Mouse (Mus musculus): Measurements from ENCODE around the gene Yipf4. TPM values are rescaled to one million over a fixed set of nuclear protein-coding genes. Genes with fewer than 3 reads are reported as not detected.
A peak's percentile ranks its signal among the peaks of the same experiment; 100 is the strongest.

Gene Yipf4
- total and polyA plus RNA-seq, 3 experiments = 28.9 to 77.7 (median 41.6) TPM

DNA sequence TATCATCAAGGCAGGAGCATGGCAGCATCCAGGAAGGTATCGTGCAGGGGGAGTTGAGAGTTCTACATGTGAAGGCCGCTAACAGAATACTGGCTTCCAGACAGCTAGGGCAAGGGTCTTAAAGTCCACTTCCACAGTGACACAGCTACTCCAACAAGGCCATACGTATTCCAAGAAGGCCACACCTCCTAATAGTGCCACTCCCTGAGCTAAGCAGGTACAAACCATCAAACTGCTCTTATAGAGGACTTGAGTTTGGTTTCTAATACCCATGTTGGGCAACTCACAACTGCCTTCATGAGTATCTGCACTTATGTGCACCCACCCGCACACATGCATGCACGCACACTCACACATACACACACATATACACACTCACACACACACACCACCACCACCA, 32.5 kb upstream of the Yipf4 start:
- Histone ChIP-seq H3K36me3 (replicated peaks in 1 of 2; ENCODE audit: control insufficient read depth in 1 of 2, insufficient read depth in 1 of 2, low read length in 1 of 2) (peaks cover 0 to 24% of the 10 kb centered on the region in 2 experiments), H3K4me2 (ENCODE audit: insufficient read depth, low read depth, poor library complexity, severe bottlenecking) (no peak overlapping the region), H3K9ac (ENCODE audit: insufficient read depth, low read depth) (no peak overlapping the region), H3K79me2 (replicated peaks; ENCODE audit: control insufficient read depth, extremely low read depth, insufficient read depth, poor library complexity, severe bottlenecking) (no peaks in the 10 kb centered on the region), H3K9me3 (replicated peaks; ENCODE audit: low read length) (peaks cover 2% of the 10 kb centered on the region), H3K27me3 (replicated peaks) (no peaks in the 10 kb centered on the region), H3K4me3 (replicated peaks in 1 of 3; ENCODE audit: low read depth in 2 of 3, low read length in 2 of 3, poor library complexity in 1 of 3) (no peak overlapping the region), H3K27ac (ENCODE audit: insufficient read depth, low read depth) (no peak overlapping the region), H3K4me1 (ENCODE audit: control insufficient read depth in 1 of 2, insufficient read depth in 2 of 2) (peaks cover 2 to 25% of the 10 kb centered on the region in 2 experiments; a peak in 3 of 4 replicates)
- no peak for DNase-seq (ENCODE audit: extremely low read depth)
- dilution Hi-C loops (cut with MboI; ENCODE audit: extremely low pct_ligation_motif_present, extremely low pct_unique_long_range_greater_than_20kb, low sequenced_read_pairs) = no loop called here
- in situ Hi-C loops (cut with MboI; ENCODE audit: low pct_ligation_motif_present, low pct_unique_long_range_greater_than_20kb, low sequenced_read_pairs) = no loop called here
- TF ChIP-seq USF1 (IDR thresholded peaks at IDR 0.05; ENCODE audit: low read depth, low read length) (no peak), ZMIZ1 (IDR thresholded peaks at IDR 0.05; ENCODE audit: low read depth, low read length) (no peak), UBTF (IDR thresholded peaks at IDR 0.05; ENCODE audit: low read depth, low read length) (no peak), POLR2A (IDR thresholded peaks at IDR 0.05; ENCODE audit: low read depth, low read length) (no peak), PAX5 (IDR thresholded peaks at IDR 0.05; ENCODE audit: low read length) (no peak), RCOR1 (conservative IDR thresholded peaks at IDR 0.05; ENCODE audit: low read depth, low read length) (no peak), HCFC1 (IDR thresholded peaks at IDR 0.05; ENCODE audit: low read depth, low read length) (no peak), BHLHE40 (IDR thresholded peaks at IDR 0.05; ENCODE audit: low read depth, low read length) (no peak), EP300 (IDR thresholded peaks at IDR 0.05; ENCODE audit: low read length) (no peak), JUND (conservative IDR thresholded peaks at IDR 0.05; ENCODE audit: low read depth, low read length) (no peak), NELFE (IDR thresholded peaks at IDR 0.05; ENCODE audit: low read depth, low read length) (no peak), ETS1 (conservative IDR thresholded peaks at IDR 0.05; ENCODE audit: low read depth, low read length) (no peak), ZNF384 (IDR thresholded peaks at IDR 0.05; ENCODE audit: low read depth, low read length) (no peak)

DNA sequence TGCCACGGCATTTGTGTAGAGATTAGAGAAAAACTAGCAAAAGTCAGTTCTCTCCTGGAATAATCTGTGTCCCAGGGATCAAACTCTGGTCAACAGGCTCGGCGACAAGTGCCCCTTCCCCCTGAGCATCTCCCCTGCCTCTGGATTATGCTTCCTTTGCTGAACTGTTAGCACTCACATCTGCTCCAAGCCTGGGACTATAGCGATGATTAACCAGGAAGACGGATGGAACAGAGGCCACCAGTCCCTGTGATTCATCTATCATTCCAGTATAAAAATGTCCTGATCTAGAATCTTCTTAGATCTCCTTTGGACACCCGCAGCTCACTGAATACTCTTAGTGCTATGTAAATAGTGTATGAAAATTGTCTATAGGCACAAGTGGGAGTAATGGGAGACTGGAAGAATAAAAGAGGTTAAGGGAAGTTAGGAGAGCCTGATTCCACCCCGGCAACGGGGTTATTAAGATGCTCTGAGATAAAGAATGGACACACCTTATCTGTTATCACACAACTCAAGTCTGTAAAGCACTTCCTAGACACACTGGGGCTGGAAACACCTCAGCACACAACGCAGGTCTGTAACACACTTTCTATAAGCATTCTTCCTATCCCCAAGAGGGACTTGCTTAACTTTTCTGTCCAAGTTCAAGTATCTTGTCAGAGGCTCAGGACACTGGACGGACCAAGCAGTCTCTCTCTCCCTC, 31.2 kb upstream of the Yipf4 start:
- no peaks in the 10 kb centered on the region for H3K79me2 ChIP-seq (replicated peaks; ENCODE audit: control insufficient read depth, extremely low read depth, insufficient read depth, poor library complexity, severe bottlenecking)
- no peak for DNase-seq (ENCODE audit: extremely low read depth)
- H3K4me3 ChIP-seq (replicated peaks in 1 of 3; ENCODE audit: low read depth in 2 of 3, low read length in 2 of 3, poor library complexity in 1 of 3) = peak overlapping the region; percentile 35 to 62 (median 55)
- H3K27me3 ChIP-seq (replicated peaks) = no peaks in the 10 kb centered on the region
- TF ChIP-seq RCOR1 (conservative IDR thresholded peaks at IDR 0.05; ENCODE audit: low read depth, low read length) (no peak), JUND (conservative IDR thresholded peaks at IDR 0.05; ENCODE audit: low read depth, low read length) (no peak), TBP (conservative IDR thresholded peaks at IDR 0.05; ENCODE audit: low read depth, low read length) (no peak), GABPA (IDR thresholded peaks at IDR 0.05; ENCODE audit: insufficient replicate concordance, low read depth, low read length) (no peak), MAFK (IDR thresholded peaks at IDR 0.05; ENCODE audit: insufficient replicate concordance, low read length) (no peak), NELFE (IDR thresholded peaks at IDR 0.05; ENCODE audit: low read depth, low read length) (no peak), MAZ (IDR thresholded peaks at IDR 0.05; ENCODE audit: low read depth, low read length) (no peak), ELF1 (IDR thresholded peaks at IDR 0.05; ENCODE audit: low read depth, low read length) (no peak), ZC3H11A (IDR thresholded peaks at IDR 0.05; ENCODE audit: low read depth, low read length) (no peak), IRF4 (IDR thresholded peaks at IDR 0.05; ENCODE audit: low read depth, low read length) (no peak), MYC (IDR thresholded peaks at IDR 0.05; ENCODE audit: low read depth, low read length) (no peak), CHD2 (IDR thresholded peaks at IDR 0.05; ENCODE audit: low read length) (no peak), E2F4 (IDR thresholded peaks at IDR 0.05; ENCODE audit: insufficient replicate concordance, low read depth, low read length) (no peak), MAX (IDR thresholded peaks at IDR 0.05; ENCODE audit: low read length) (no peak), BHLHE40 (IDR thresholded peaks at IDR 0.05; ENCODE audit: low read depth, low read length) (no peak), KAT2A (IDR thresholded peaks at IDR 0.05; ENCODE audit: insufficient replicate concordance, low read length) (no peak), USF1 (IDR thresholded peaks at IDR 0.05; ENCODE audit: low read depth, low read length) (no peak), PAX5 (IDR thresholded peaks at IDR 0.05; ENCODE audit: low read length) (no peak), ZKSCAN1 (IDR thresholded peaks at IDR 0.05; ENCODE audit: borderline replicate concordance, low read depth, low read length) (no peak), POLR2AphosphoS2 (IDR thresholded peaks at IDR 0.05; ENCODE audit: low read depth, low read length) (no peak)
- peaks cover 0 to 13% of the 10 kb centered on the region in 2 experiments for H3K36me3 ChIP-seq (replicated peaks in 1 of 2; ENCODE audit: control insufficient read depth in 1 of 2, insufficient read depth in 1 of 2, low read length in 1 of 2)
- peaks cover 2 to 25% of the 10 kb centered on the region in 2 experiments; a peak in 3 of 4 replicates for H3K4me1 ChIP-seq (ENCODE audit: control insufficient read depth in 1 of 2, insufficient read depth in 2 of 2)
- in situ Hi-C loops (cut with MboI; ENCODE audit: low pct_ligation_motif_present, low pct_unique_long_range_greater_than_20kb, low sequenced_read_pairs) (no loop called here), dilution Hi-C loops (cut with MboI; ENCODE audit: extremely low pct_ligation_motif_present, extremely low pct_unique_long_range_greater_than_20kb, low sequenced_read_pairs) (no loop called here)
- no peak overlapping the region for H3K27ac ChIP-seq (ENCODE audit: insufficient read depth, low read depth)
- peak overlapping the region; percentile 7; the same call in 1 of the 2 replicates for H3K9ac ChIP-seq (ENCODE audit: insufficient read depth, low read depth)
- peak overlapping the region; percentile 60 for H3K4me2 ChIP-seq (ENCODE audit: insufficient read depth, low read depth, poor library complexity, severe bottlenecking)
- H3K9me3 ChIP-seq (replicated peaks; ENCODE audit: low read length) = peaks cover 2% of the 10 kb centered on the region
